18 mouse cellular contexts compared by ENCODE assay signal in the genomic region with DNA sequence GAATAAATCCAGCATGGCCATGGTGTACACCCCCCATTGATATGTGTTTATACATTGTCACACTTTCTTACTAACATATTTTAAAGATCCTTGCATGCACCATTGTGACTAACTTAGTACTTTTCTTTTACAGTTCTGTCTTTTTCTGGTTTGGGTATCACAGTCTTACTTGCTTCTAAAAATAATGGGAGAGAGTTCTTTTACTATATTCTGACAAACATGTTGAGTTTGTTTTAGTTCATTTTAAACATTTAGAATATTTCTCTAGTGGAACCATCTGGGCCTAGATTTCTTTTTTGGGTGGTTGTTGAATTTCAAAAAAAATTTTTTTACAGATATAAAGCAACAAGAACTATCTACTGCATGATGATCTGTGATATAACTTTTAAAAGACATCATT.
"Had no signal": no experiment of that assay in that cellular context is flagged by ENCODE, and none has a peak within 500 bp of the region (broad histone marks: within the 10 kb centered on the region; RNA-seq: fewer than 3 reads in every experiment).

No protein-coding gene starts in this region.

- H3K27ac ChIP-seq: liver, embryonic 14.5 days; midbrain, embryonic 10.5 days; midbrain, embryonic 12.5 days; neural tube, embryonic 13.5 days; neural tube, embryonic 15.5 days had no signal

- H3K27me3 ChIP-seq: midbrain, embryonic 12.5 days; neural tube, embryonic 13.5 days; neural tube, embryonic 15.5 days had no signal

- DNase-seq: lung, adult 2 months; lung, postnatal 10 days; lung, postnatal 4 days; midbrain, embryonic 14.5 days; retina, postnatal 1 day; right cerebral cortex, adult 18-20 months; right cerebral cortex, postnatal 25 days; right cerebral cortex, postnatal 4 days; spleen, adult 18-20 months; thymus, adult 2 months; thymus, postnatal 36 days had no signal

- H3K9ac ChIP-seq: liver, embryonic 14.5 days; midbrain, embryonic 12.5 days; neural tube, embryonic 13.5 days; neural tube, embryonic 15.5 days had no signal

- H3K4me1 ChIP-seq: midbrain, embryonic 10.5 days; midbrain, embryonic 12.5 days; neural tube, embryonic 13.5 days; neural tube, embryonic 15.5 days had no signal

- ATAC-seq: midbrain, embryonic 16.5 days had no signal

- H3K4me3 ChIP-seq: midbrain, embryonic 10.5 days; midbrain, embryonic 12.5 days; myocyte; neural tube, embryonic 13.5 days; neural tube, embryonic 15.5 days had no signal

- H3K4me2 ChIP-seq: midbrain, embryonic 12.5 days; neural tube, embryonic 13.5 days; neural tube, embryonic 15.5 days had no signal

- H3K36me3 ChIP-seq: midbrain, embryonic 10.5 days; midbrain, embryonic 12.5 days; neural tube, embryonic 13.5 days; neural tube, embryonic 15.5 days had no signal

- H3K9me3 ChIP-seq: midbrain, embryonic 10.5 days; midbrain, embryonic 12.5 days; neural tube, embryonic 13.5 days; neural tube, embryonic 15.5 days had no signal
